Mouse (Mus musculus) G1E (cell line): ENCODE measurements at regions not wholly inside any gene's neighbourhood (a gene's known extent, or its start where the extent isn't known, plus 50 kb on each side); places are given as distances from the start of the nearest gene placed in this dataset.

Experiments used
- ATAC-seq: 2 replicates; pipeline ENCODE4 v1.8.0; 2016; ENCODE audit warnings: mild to moderate bottlenecking; ENCODE audit not compliant: insufficient number of reproducible peaks, poor library complexity, low FRiP score, severe bottlenecking; ENCODE audit errors: extremely low read depth
- DNase-seq: peaks from one replicate; pipeline ENCODE4 v3.0.0; 2012; ENCODE audit warnings: low spot score
- H3K27me3 ChIP-seq: 2 replicates; pipeline ENCODE4 v1.6.1; 2012; ENCODE audit warnings: mild to moderate bottlenecking, low read length, inconsistent platforms; ENCODE audit not compliant: insufficient read depth
- H3K36me3 ChIP-seq: replicated peaks from 2 replicates; pipeline ENCODE3; 2012; ENCODE audit warnings: mild to moderate bottlenecking, inconsistent platforms
- H3K4me1 ChIP-seq: 2 replicates; pipeline ENCODE4 v1.6.1; 2012; ENCODE audit warnings: low read depth, low read length, inconsistent platforms, mixed read lengths; ENCODE audit not compliant: insufficient read depth
- H3K4me3 ChIP-seq: 2 replicates; pipeline ENCODE4 v1.5.1; 2012; ENCODE audit warnings: low read depth, mild to moderate bottlenecking, inconsistent platforms, low read length, moderate library complexity, mixed read lengths
- H3K9me3 ChIP-seq: replicated peaks from 2 replicates; pipeline ENCODE4 v1.6.1; 2012; ENCODE audit warnings: inconsistent platforms
- CTCF ChIP-seq: IDR thresholded peaks from 2 replicates; pipeline ENCODE4 v1.5.1; 2012; ENCODE audit warnings: low read depth, low read length, inconsistent platforms, mixed read lengths
- GATA1 ChIP-seq: IDR thresholded peaks from 2 replicates; pipeline ENCODE4 v1.6.1; 2012; ENCODE audit warnings: borderline replicate concordance, low read length, inconsistent platforms, mixed read lengths
- GATA2 ChIP-seq: IDR thresholded peaks from 2 replicates; pipeline ENCODE4 v1.6.1; 2012; ENCODE audit warnings: low read depth, low read length, inconsistent platforms, borderline replicate concordance
- POLR2AphosphoS5 ChIP-seq: IDR thresholded peaks from 2 replicates; pipeline ENCODE4 v1.6.1; 2012; ENCODE audit warnings: low read depth, low read length, inconsistent platforms; ENCODE audit not compliant: insufficient replicate concordance
- TAL1 ChIP-seq: conservative IDR thresholded peaks from 2 replicates; pipeline ENCODE4 v1.6.1; 2012; ENCODE audit warnings: low read depth, low read length, inconsistent platforms, mixed read lengths

- TF ChIP-seq TAL1, result no peak
- TF ChIP-seq GATA1, result no peak
- no peak for TF ChIP-seq CTCF
- TF ChIP-seq GATA2, result no peak
- no peak for TF ChIP-seq POLR2AphosphoS5
- no peak overlapping the region; the same call in 1 of the 2 replicates for H3K4me3 ChIP-seq
- H3K27me3 ChIP-seq, result peaks cover 18% of the 10 kb centered on the region
- no peaks in the 10 kb centered on the region for H3K36me3 ChIP-seq
- no peaks in the 10 kb centered on the region for H3K9me3 ChIP-seq
- ATAC-seq (no peak), DNase-seq (no peak)
- H3K4me1 ChIP-seq, result peaks cover 70% of the 10 kb centered on the region
Measured at GRCm38 (mm10) chr8:126806181-126806560, 139.5 kb downstream of the Tomm20 start.

- Histone ChIP-seq H3K4me3 (no peak overlapping the region; the same call in 1 of the 2 replicates), H3K27me3 (peaks cover 15% of the 10 kb centered on the region), H3K4me1 (peaks cover 70% of the 10 kb centered on the region), H3K9me3 (no peaks in the 10 kb centered on the region), H3K36me3 (no peaks in the 10 kb centered on the region)
- TF ChIP-seq GATA2 (no peak), TAL1 (no peak), GATA1 (no peak), CTCF (no peak), POLR2AphosphoS5 (no peak)
- peak; percentile 51 for ATAC-seq
- DNase-seq, result no peak
Measured at GRCm38 (mm10) chr8:126805365-126806180, 140.1 kb downstream of the Tomm20 start.

- Histone ChIP-seq H3K4me1 (peaks cover 71% of the 10 kb centered on the region), H3K36me3 (no peaks in the 10 kb centered on the region), H3K9me3 (no peaks in the 10 kb centered on the region), H3K4me3 (peak overlapping the region; percentile 38; the same call in 1 of the 2 replicates), H3K27me3 (peaks cover 7% of the 10 kb centered on the region)
- ATAC-seq, result peak; percentile 68
- peak; percentile 57 for DNase-seq
- no peak for TF ChIP-seq TAL1
- TF ChIP-seq CTCF, result no peak
- no peak for TF ChIP-seq GATA1
- TF ChIP-seq POLR2AphosphoS5, result no peak
- no peak for TF ChIP-seq GATA2
Measured at GRCm38 (mm10) chr8:126804115-126804514, 141.5 kb downstream of the Tomm20 start.

- H3K27me3 ChIP-seq, result no peaks in the 10 kb centered on the region
- TF ChIP-seq CTCF (no peak), POLR2AphosphoS5 (no peak), GATA2 (no peak), TAL1 (no peak), GATA1 (no peak)
- no peaks in the 10 kb centered on the region for H3K36me3 ChIP-seq
- H3K4me1 ChIP-seq, result peaks cover 71% of the 10 kb centered on the region
- DNase-seq (no peak), ATAC-seq (no peak)
- H3K4me3 ChIP-seq, result no peak overlapping the region
- H3K9me3 ChIP-seq, result no peaks in the 10 kb centered on the region
Measured at GRCm38 (mm10) chr8:126802641-126803040, 143.0 kb downstream of the Tomm20 start.

- Histone ChIP-seq H3K4me3 (no peak overlapping the region), H3K36me3 (no peaks in the 10 kb centered on the region), H3K9me3 (no peaks in the 10 kb centered on the region), H3K27me3 (no peaks in the 10 kb centered on the region), H3K4me1 (peaks cover 58% of the 10 kb centered on the region)
- DNase-seq (no peak), ATAC-seq (no peak)
- no peak for TF ChIP-seq POLR2AphosphoS5
- TF ChIP-seq TAL1, result no peak
- TF ChIP-seq CTCF, result no peak
- TF ChIP-seq GATA1, result no peak
- no peak for TF ChIP-seq GATA2
Measured at GRCm38 (mm10) chr8:126800976-126801375, 144.7 kb downstream of the Tomm20 start.

- H3K4me1 ChIP-seq, result peaks cover 36% of the 10 kb centered on the region
- TF ChIP-seq GATA2 (no peak), GATA1 (no peak), CTCF (no peak)
- no peak overlapping the region for H3K4me3 ChIP-seq
- H3K36me3 ChIP-seq, result no peaks in the 10 kb centered on the region
- no peak for DNase-seq
- no peak for ATAC-seq
- H3K27me3 ChIP-seq, result no peaks in the 10 kb centered on the region
- H3K9me3 ChIP-seq, result no peaks in the 10 kb centered on the region
Measured at GRCm38 (mm10) chr8:126797571-126798334, 147.9 kb downstream of the Tomm20 start.
